Mouse (Mus musculus): Measurements from ENCODE around the gene Aqp1. TPM values are rescaled to one million over a fixed set of nuclear protein-coding genes. Genes with fewer than 3 reads are reported as not detected.

Aqp1 gene
- polyA plus RNA-seq, 1 experiment, result 21.6 TPM

DNA sequence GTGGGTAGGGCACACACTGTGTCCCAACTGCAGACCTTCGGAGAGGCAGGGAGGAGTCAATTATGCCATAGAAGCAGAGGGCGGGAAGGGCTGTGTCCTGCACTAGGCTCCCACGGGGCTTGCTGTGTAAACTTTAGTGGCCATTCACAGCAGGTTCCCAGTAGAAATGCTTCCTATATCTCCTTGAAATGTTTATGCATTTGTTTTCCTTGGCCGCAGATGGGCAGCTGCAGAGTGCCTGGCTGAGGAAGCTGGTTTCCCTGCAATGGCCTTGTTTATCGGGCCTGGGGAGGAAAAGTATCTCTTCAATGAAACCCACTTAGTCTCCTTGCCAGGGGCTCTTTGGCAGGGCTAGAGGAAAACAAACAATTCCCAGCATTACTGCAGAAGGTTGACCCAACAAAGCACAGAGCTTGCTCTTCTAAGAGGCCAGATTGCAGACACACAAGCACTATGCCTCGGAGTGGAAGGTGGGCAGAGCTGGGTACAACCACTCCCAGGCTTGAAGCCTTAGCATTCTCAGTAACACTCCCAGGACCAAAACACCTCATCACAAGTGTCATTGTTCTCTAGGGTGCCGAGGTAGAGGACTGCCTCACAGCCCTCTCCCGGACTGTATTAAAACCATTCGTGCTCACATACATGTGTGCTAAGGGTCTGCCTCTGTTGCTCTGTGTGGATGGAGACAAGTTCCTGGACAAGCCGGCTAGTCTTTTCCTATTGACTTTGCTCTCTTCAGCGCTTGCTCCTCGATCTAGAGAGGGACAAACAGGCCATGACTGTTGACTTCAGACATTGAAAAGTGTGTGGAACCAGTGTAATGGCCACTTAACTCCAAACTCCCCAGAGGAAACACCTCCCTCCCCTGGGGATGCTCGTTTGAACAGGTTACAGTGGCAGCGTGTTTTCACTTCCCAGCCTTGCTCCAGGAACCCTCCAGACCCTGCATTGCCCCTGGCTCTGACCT is 16.4 kb upstream of the Aqp1 start:
- TF ChIP-seq CTCF (IDR thresholded peaks at IDR 0.05; ENCODE audit: borderline replicate concordance, extremely low read depth, insufficient read depth, insufficient read length) (no peak), POLR2A (IDR thresholded peaks at IDR 0.05; ENCODE audit: borderline replicate concordance, extremely low read depth, insufficient read depth, insufficient read length, poor library complexity, severe bottlenecking) (no peak)
- peak; percentile 44 for DNase-seq (ENCODE audit: low read depth)

DNA sequence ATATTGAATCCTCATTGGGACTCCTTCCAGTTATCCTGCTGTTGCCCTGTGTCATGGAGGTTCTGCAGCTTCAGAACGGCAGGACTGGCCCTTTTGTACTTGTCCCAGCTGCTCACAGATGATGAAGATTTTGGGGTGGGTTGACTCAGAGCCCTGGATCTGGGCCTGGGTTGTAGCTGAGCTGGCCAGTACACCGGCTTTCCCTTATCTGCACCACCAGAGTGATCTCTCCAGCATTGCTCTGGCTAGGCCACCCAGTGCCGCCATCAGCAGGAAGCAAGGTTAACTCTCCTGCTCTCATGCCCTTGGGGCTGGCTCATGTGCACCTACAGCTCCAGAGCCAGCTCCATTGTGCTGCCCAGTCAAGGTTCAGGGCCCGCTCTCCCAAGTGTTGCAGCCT is 15.3 kb upstream of the Aqp1 start:
- no peak for TF ChIP-seq CTCF (IDR thresholded peaks at IDR 0.05; ENCODE audit: borderline replicate concordance, extremely low read depth, insufficient read depth, insufficient read length)
- TF ChIP-seq POLR2A (IDR thresholded peaks at IDR 0.05; ENCODE audit: borderline replicate concordance, extremely low read depth, insufficient read depth, insufficient read length, poor library complexity, severe bottlenecking), result no peak
- no peak for DNase-seq (ENCODE audit: low read depth)

GRCm38 (mm10) chr6:55321518-55321917 is 14.7 kb upstream of the Aqp1 start:
- TF ChIP-seq CTCF (IDR thresholded peaks at IDR 0.05; ENCODE audit: borderline replicate concordance, extremely low read depth, insufficient read depth, insufficient read length) (no peak), POLR2A (IDR thresholded peaks at IDR 0.05; ENCODE audit: borderline replicate concordance, extremely low read depth, insufficient read depth, insufficient read length, poor library complexity, severe bottlenecking) (no peak)
- no peak for DNase-seq (ENCODE audit: low read depth)

DNA sequence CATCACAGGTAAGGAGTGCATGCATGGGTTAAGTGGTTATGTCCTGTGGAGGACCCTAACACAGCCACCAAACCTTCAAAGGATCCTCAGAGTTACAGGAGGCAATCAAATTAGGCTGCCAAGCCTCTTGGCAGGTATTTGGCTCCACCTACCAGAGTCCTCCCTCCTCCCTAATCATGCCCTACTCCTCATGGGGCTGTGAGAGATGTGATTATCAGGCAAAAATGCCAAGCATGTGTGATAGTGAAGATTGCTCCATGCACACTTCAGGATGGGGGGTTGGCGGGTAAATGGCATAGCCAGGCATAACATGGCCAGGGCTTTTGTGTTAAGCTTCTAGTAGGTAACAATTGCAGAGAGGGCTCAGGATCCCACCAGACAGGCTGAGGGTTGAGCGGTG is 13.3 kb upstream of the Aqp1 start:
- DNase-seq (ENCODE audit: low read depth), result no peak
- TF ChIP-seq POLR2A (IDR thresholded peaks at IDR 0.05; ENCODE audit: borderline replicate concordance, extremely low read depth, insufficient read depth, insufficient read length, poor library complexity, severe bottlenecking) (no peak), CTCF (IDR thresholded peaks at IDR 0.05; ENCODE audit: borderline replicate concordance, extremely low read depth, insufficient read depth, insufficient read length) (no peak)

DNA sequence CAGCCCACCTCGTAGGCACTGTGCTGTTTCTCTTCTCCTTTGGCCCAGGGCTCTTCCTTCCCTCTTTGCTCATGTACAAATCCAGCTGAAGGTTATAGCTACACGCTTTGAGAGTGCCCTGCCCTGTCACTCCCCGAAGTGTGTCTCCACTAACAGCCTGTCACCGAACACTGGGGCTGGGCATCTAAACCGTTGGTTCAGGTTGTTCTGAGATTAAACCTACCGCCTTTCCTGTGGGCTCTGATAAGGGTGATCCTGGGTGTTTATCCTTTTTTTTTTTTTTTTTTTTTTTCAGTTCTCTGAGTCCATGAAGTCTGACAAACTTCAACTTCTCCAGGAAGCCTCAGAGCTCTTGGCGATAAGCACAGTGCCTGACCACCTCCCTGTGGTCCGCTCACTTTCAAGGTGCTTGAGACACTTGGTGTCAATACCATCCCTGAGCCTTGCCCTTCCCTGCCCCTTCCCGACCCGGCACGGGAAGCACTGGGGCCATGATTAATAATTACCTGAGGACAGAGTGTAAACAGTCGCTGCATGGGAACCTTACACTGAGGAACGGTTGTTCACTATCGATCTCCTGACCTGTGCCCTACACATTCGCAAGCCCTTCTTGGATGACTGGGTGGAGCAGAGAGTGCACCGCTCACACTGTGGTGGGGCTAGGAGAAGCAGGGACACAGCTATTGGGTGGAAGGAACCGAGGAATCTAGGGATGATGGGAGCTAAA is 12.2 kb upstream of the Aqp1 start:
- TF ChIP-seq CTCF (IDR thresholded peaks at IDR 0.05; ENCODE audit: borderline replicate concordance, extremely low read depth, insufficient read depth, insufficient read length), result no peak
- no peak for TF ChIP-seq POLR2A (IDR thresholded peaks at IDR 0.05; ENCODE audit: borderline replicate concordance, extremely low read depth, insufficient read depth, insufficient read length, poor library complexity, severe bottlenecking)
- DNase-seq (ENCODE audit: low read depth), result no peak

DNA sequence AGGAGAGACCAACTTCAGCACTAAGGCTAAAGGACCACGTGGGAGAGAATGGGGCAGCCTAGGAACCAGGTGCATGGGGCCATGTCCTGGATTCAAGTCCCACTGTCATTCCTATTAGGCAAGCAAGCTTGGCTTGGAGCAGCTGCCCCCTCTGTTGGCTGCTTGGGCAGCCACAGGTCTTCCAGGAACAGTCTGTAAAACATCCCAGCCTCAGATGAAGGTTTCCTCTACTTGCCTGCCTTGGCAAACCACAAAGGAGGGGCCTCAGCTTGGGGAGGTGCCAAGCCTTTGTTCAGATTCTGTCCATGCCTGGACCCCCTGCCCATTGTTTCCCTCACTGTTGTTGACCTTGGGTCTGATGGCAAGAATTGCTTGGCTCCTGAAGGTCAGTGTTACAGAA is 11.4 kb upstream of the Aqp1 start:
- no peak for DNase-seq (ENCODE audit: low read depth)
- TF ChIP-seq POLR2A (IDR thresholded peaks at IDR 0.05; ENCODE audit: borderline replicate concordance, extremely low read depth, insufficient read depth, insufficient read length, poor library complexity, severe bottlenecking) (no peak), CTCF (IDR thresholded peaks at IDR 0.05; ENCODE audit: borderline replicate concordance, extremely low read depth, insufficient read depth, insufficient read length) (no peak)

GRCm38 (mm10) chr6:55326299-55326698 is 9.9 kb upstream of the Aqp1 start:
- no peak for TF ChIP-seq CTCF (IDR thresholded peaks at IDR 0.05; ENCODE audit: borderline replicate concordance, extremely low read depth, insufficient read depth, insufficient read length)
- no peak for TF ChIP-seq POLR2A (IDR thresholded peaks at IDR 0.05; ENCODE audit: borderline replicate concordance, extremely low read depth, insufficient read depth, insufficient read length, poor library complexity, severe bottlenecking)
- DNase-seq (ENCODE audit: low read depth), result no peak

- no peak for DNase-seq (ENCODE audit: low read depth)
- no peak for TF ChIP-seq CTCF (IDR thresholded peaks at IDR 0.05; ENCODE audit: borderline replicate concordance, extremely low read depth, insufficient read depth, insufficient read length)
- no peak for TF ChIP-seq POLR2A (IDR thresholded peaks at IDR 0.05; ENCODE audit: borderline replicate concordance, extremely low read depth, insufficient read depth, insufficient read length, poor library complexity, severe bottlenecking)
These were observed 8.9 kb upstream of the Aqp1 start for GRCm38 (mm10) chr6:55327326-55327725.

- no peak for DNase-seq (ENCODE audit: low read depth)
- no peak for TF ChIP-seq POLR2A (IDR thresholded peaks at IDR 0.05; ENCODE audit: borderline replicate concordance, extremely low read depth, insufficient read depth, insufficient read length, poor library complexity, severe bottlenecking)
- no peak for TF ChIP-seq CTCF (IDR thresholded peaks at IDR 0.05; ENCODE audit: borderline replicate concordance, extremely low read depth, insufficient read depth, insufficient read length)
These were observed 8.1 kb upstream of the Aqp1 start for GRCm38 (mm10) chr6:55328179-55328578.

GRCm38 (mm10) chr6:55331315-55331714 is 4.9 kb upstream of the Aqp1 start:
- no peak for DNase-seq (ENCODE audit: low read depth)
- TF ChIP-seq POLR2A (IDR thresholded peaks at IDR 0.05; ENCODE audit: borderline replicate concordance, extremely low read depth, insufficient read depth, insufficient read length, poor library complexity, severe bottlenecking) (no peak), CTCF (IDR thresholded peaks at IDR 0.05; ENCODE audit: borderline replicate concordance, extremely low read depth, insufficient read depth, insufficient read length) (no peak)

- no peak for TF ChIP-seq POLR2A (IDR thresholded peaks at IDR 0.05; ENCODE audit: borderline replicate concordance, extremely low read depth, insufficient read depth, insufficient read length, poor library complexity, severe bottlenecking)
- TF ChIP-seq CTCF (IDR thresholded peaks at IDR 0.05; ENCODE audit: borderline replicate concordance, extremely low read depth, insufficient read depth, insufficient read length), result no peak
- peak; percentile 72 for DNase-seq (ENCODE audit: low read depth)
These were observed 4.0 kb upstream of the Aqp1 start for GRCm38 (mm10) chr6:55332100-55332772.

Data from brain, embryonic 14.5 days (tissue).